Mouse (Mus musculus) heart, postnatal 25 days (tissue): Measurements from ENCODE around the gene Gm20388. TPM values are rescaled to one million over a fixed set of nuclear protein-coding genes. Genes with fewer than 3 reads are reported as not detected.

Experiments used
- DNase-seq: peaks from one replicate; pipeline ENCODE4 v3.0.0; 2022; ENCODE audit warnings: low spot score
- intact Hi-C: fragments of 180-260 bp; cut with DNase I; formaldehyde crosslinking; loops from one replicate; pipeline ENCODE4 v1.15.1; 2025
- total RNA-seq, 2 experiments: library from RNA; stranded (reverse); gene quantifications; 2 replicates each; pipeline ENCODE4 v1.2.3; 2021

Gm20388 gene
- total RNA-seq, 2 experiments from 2014 or later: 2.7 TPM; not detected in 1

DNA sequence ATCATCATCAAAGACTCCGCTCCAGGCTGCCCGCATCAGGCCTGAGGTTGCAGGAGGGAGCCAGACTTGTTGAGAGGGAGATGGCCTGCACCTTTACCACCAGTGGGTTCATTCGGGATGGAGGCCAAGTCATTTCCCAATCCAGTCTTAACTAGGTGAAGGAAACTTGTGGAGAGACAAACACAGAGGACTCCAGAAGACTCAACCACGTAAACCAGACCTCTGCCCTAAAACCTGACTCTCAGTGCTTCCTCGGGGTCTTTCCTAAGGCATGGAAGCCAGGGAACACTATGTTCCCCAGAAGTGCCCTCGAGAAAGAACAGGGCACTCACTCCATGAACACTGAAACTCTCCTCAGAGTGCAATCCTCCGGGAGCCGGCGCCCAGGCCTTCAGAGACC lies 1994.4 kb downstream of the Gm20388 start:
- no peak for DNase-seq
- intact Hi-C loops: no loop called here

DNA sequence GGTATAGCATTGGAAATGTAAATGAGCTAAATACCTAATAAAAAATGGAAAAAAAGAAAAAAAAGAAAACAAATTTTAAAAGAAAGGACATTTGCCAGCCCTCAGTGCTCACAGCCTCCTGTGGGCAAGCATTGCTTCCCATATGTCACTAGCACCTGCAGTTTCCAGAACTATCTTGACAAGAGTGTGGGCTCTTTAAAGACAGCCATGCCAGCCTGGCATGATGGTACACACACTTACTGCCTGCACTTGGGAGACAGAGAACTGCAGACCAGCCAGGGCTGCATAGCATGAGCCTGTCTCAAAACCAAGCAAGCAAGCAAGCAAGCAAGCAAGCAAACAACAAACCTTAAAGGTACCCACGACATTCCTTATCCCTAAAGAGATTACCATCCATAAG lies 1994.8 kb downstream of the Gm20388 start:
- no peak for DNase-seq
- intact Hi-C loops: no loop called here

DNA sequence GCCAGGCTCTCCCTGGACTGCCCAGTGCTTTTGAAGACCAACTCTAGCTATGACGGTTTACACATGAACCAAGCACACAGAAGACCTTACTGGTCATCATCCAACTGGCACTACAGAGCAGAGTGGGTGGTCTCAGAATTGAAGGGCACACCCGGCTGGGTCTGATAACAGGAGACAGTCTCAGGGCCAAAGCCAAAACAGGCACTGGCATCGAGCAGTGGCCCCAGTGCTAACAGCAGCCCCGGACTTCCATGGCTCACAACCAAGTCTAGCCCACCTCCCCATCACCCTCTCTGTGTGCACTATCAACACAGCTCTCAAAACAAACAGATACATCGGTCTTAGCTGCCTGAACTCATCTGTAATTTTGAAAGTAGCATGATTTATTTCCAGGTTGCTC lies 1995.2 kb downstream of the Gm20388 start:
- intact Hi-C loops: no loop called here
- no peak for DNase-seq

DNA sequence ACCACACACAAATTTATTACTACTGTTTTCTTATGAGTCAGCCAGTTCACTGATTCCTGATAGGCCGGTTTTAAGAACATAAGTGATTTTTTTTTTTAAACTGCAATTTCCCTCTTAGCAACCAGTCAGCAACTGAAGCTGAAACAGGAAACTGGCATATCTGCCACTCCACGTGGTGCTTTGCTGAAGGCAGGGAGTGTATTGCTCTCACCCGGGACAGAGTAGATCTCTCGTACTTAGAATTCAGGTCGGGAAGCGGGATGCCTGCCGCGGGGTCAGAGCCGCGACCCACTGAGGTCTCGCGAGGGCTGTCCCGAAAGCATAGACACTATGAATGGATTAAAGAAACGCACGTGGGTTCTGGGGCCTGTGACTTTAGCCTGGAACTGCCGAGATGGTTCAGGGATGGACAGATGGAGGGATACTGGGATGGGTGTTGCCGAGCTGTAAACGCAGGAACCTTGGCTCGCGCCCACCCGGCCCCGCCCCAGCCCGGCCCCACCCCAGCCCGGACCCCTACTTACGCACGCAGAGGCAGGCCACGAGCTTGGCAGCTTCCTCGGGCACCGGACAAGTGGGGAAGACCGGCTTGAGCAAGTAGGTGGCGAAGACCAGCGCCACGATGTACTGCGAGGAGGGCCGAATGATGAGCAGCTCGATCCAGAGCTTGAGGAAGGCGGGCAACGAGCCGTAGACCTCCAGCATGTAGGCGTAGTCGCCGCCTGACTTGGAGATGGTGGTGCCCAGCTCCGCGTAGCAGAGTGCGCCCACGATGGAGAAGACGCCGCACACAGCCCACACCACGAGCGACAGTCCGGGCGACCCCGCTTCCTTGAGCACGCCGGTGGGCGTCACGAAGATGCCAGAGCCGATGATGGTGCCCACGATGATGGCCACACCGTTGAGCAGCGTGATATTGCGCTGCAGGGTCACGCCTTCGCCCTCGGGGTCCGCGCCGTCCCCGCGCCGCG lies 1996.2 kb downstream of the Gm20388 start:
- intact Hi-C loops: no loop called here
- no peak for DNase-seq

DNA sequence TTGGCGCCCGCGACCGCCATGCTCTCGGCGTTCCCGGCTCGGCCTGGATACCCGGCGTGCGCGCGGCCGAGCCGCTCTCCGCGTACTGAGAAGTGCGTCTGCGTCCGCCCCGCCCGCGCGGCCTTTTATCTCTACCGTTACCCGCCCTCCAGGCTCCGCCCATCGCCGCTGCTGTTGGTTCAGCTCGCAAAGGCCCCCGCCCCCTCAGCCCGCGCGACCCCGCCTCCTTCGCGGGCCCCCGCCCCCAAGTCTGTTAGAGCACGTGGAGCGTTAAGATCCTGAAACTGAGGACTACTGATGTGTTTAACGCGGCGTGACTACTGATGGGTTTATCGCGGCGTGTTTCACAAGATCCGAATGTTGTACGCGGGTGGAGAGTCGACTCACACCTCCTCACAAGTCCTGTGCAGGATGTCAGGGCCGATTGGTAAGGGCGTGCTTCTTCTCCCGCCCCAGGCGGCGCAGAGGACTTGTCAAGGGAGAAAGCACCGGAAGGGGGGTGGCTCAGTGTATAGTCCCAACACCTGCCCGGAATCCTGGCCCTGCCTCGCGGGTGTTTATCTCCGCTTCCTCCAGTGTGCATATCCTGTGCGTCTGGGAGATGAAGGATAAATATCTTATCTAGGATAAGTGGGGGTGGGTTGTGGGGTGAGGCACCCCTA lies 1997.1 kb downstream of the Gm20388 start, which contains the start of gene Slc7a5:
TSS of gene Slc7a5 (minus strand) at position 108 of the 662 bp plus-strand sequence.
- intact Hi-C loops: no loop called here

DNA sequence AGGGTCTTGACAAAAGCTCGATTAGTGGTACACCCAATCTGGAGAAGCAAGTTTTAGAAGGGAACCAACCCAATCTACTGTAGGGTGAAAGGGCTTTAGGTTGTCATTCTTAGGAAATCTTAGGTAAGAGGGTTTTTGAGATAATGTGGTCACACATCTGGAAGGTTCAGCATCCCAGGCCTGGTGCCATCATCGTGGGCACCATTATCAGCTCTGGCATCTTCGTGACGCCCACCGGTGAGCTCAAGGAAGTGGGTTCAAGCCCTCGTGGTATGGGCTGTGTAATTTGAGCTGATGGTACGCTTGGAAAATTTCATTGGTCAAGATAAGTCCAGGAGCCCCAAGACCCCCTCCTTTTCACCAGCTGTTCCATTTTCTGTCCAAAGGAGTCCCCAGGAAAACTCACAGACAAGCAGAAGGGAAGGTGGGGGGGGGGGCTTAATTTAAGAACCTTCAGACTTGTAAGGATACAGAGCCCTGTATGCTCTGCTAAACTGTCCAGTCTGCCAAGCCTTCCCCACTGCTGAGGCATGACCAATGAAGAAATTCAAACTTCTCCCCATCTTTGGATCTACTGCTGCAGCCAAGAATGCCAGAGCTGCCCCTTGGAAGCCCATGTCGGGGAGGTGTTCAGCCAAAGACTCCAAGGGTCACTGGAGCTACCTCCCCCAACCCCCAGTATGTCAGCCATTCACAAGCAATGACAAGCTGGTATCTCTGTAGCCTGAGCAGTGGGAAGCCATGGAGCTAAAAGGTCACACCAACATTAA lies 1997.9 kb downstream of the Gm20388 start:
- DNase-seq: no peak
- intact Hi-C loops: loop anchor here (1.0 kb wide), 1 partner anchor 57 kb away; no protein-coding TSS in a partner anchor

More for the DNA sequence above, 1997.1 kb downstream of the Gm20388 start, which contains the start of gene Slc7a5:
- peak; percentile 90 for DNase-seq

DNA sequence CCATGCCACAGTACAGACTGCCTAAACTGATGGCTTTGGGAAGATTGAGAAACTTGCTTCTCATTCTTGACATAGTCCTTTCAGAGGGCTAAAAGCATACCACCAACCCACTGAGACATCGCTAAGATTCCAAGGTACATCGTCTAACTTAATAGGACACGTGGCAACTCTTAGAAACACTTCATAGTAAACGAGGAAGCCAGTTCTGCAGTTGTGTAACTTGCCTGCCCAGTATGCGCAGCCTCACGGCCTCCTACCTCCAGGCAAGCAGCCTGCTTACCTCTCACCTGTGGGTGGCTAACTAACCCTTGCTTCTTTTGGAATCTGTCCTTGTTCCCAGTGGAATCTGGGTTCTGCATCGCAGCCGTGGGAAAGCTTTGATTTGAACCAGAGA lies 1998.5 kb downstream of the Gm20388 start:
- no peak for DNase-seq
- intact Hi-C loops: loop anchor here (1.0 kb wide), 1 partner anchor 58 kb away; no protein-coding TSS in a partner anchor

DNA sequence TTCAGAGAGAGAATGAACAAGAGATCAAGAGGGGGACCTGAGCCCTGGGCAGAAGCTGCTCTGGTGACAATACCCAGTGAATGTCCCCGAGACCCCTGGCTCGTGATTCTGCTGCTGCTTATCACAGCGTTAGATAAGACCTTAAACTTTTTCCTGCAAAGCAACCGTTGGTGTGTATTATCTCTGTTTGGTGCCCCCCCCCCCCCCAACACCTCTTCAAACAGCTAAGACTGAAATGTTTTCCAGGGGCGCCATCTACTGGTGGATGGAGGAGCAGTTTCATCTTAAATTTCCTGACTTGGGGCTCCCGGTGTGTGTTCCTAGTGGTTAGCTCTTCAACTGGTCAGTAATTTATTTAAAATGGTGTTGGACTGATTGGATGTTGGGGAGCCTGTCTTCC lies 1999.0 kb downstream of the Gm20388 start:
- DNase-seq: no peak
- intact Hi-C loops: loop anchor here (1.0 kb wide), 2 partner anchors 35 to 58 kb away; no protein-coding TSS in a partner anchor

DNA sequence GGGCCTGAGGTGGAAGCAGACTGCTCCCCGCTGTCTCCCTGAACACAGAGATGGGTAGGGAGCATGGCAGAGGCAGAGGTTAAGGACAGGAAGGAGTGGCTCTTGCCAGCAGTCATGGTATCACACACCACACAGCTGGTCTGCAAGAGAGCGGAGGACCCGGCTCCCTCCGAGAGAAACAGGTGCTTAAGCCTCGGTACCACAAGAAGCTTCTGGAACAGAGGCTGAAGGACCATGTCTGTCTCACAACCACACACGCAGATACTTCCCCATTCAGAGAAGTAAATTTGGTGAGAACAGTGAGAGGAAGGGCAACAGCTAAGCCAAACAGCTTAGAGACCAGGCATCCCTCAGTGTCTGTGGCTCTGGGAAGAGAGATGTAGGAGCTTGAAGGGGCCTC lies 2000.8 kb downstream of the Gm20388 start:
- DNase-seq: no peak
- intact Hi-C loops: no loop called here

- intact Hi-C loops: no loop called here
- no peak for DNase-seq
Measured at GRCm38 (mm10) chr8:121911987-121912386, 2001.3 kb downstream of the Gm20388 start.

GRCm38 (mm10) chr8:121912831-121913230 lies 2002.2 kb downstream of the Gm20388 start:
- intact Hi-C loops: no loop called here
- no peak for DNase-seq

DNA sequence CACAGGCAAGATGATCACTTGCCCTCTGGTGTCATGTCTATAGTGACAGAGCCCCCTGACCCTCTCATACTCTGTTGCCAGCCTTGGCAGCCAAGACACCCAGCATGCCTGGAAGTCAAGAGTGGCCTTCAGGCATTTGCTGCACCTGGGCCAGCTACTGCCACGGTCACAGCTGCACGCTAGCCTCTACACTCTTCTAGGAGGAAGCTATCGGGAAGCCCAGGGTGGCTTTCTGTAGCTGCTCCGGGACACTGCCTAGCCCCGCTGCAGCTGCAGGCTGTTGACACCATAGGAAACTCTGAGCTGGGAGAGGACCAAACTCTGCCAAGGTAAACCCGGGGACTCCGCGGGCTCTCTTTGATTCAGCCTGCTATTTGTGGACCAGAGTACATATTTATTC lies 2002.7 kb downstream of the Gm20388 start:
- intact Hi-C loops: no loop called here
- no peak for DNase-seq

- DNase-seq: no peak
- intact Hi-C loops: no loop called here
Measured at GRCm38 (mm10) chr8:121919158-121919557, 2008.5 kb downstream of the Gm20388 start.

GRCm38 (mm10) chr8:121919731-121920130 lies 2009.1 kb downstream of the Gm20388 start:
- intact Hi-C loops: no loop called here
- DNase-seq: no peak

- intact Hi-C loops: no loop called here
Measured at GRCm38 (mm10) chr8:121921582-121921981, 2010.9 kb downstream of the Gm20388 start.

DNA sequence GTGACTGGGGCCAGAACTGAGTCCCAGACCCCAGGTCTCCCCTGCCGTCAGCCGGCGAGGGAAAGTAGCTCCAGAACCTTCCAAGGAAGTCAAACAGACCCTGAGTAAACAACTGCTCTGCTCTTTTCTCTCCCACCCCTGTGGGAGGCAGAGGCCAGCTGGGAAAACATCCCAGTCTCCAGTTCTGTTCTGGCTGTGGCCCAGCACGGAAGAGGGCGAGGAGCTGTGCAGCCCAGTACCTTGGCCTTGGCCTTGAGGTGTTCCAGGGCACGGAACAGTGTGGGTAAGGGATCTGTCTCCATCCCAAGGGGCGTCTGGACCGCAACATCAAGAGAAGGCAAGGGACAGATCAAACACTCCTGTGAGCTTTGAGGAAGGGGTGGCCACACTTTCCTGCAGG lies 2011.5 kb downstream of the Gm20388 start:
- intact Hi-C loops: no loop called here
- peak; percentile 37 for DNase-seq

More at GRCm38 (mm10) chr8:121921582-121921981, 2010.9 kb downstream of the Gm20388 start:
- no peak for DNase-seq

DNA sequence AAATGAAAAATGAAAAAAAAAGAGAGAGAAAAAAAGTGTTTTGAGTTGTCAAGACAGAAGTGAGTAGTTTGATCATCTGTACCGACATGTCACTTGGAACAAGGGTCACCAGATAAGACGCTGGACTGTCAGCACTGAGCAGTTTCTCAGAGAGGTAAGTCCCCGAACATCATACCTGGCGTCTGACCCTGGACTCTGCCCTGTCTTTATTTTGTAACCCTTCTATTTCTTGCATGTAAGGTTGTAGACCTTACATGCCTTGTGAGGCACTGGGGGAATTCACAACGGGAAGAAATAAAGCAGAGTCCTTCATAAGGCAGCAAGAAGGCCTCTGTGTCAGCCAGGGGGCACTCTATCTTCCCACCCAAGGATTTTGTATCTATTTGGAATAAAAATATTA lies 2014.0 kb downstream of the Gm20388 start:
- intact Hi-C loops: loop anchor here (1.0 kb wide), 1 partner anchor 74 kb away; no protein-coding TSS in a partner anchor
- no peak for DNase-seq

- intact Hi-C loops: loop anchor here (1.0 kb wide), 1 partner anchor 75 kb away; no protein-coding TSS in a partner anchor
- DNase-seq: peak; percentile 41
Measured at GRCm38 (mm10) chr8:121925624-121926023, 2015.0 kb downstream of the Gm20388 start.

DNA sequence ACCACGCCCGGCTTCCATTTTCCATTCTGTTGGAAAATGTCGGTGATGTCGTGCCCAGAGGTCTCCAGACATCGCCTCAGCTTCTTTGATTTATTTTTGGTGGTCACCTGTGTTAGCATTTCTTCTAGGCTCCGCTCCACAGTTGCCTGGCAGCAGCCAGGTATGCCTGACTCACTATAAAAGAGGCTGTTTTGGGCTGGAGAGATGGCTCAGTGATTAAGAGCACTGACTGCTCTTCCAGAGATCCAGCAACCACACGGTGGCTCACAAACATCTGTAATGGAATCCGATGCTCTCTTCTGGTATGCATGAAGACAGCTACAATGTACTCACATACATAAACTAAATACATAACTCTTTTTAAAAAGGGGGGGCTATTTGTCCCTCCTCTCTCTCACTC lies 2015.6 kb downstream of the Gm20388 start:
- DNase-seq: no peak
- intact Hi-C loops: no loop called here

DNA sequence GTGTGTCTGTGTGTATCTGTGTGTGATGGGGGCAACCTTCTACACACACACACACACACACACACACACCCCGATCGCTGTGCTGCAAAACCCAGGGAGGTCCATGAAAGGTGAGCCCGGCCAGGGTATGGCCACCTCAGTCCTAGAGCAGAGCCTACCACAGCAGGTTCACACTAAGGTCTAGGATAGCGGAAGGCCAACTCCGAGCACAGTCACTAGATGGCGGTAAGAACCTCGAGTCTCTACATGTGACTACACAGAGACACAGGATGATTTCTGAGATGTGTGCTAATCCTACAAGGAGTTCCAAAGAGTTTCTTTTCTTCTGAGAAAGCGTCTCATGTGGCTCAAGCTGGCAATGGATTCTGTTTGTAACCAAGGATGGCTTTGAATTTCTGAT lies 2016.7 kb downstream of the Gm20388 start:
- DNase-seq: no peak
- intact Hi-C loops: no loop called here
